Mouse (Mus musculus): Measurements from ENCODE around the gene Sprr2e. TPM values are rescaled to one million over a fixed set of nuclear protein-coding genes. Genes with fewer than 3 reads are reported as not detected.

Sprr2e gene
- polyA plus RNA-seq (2012), result not detected in 2 replicates

GRCm38 (mm10) chr3:92351843-92352242, at the start of gene Sprr2e:
Sprr2e (plus strand) TSS chr3:92352143.

GRCm38 (mm10) chr3:92316320-92316719, 35.6 kb upstream of the Sprr2e start, which contains the start of gene Sprr2b:
Sprr2b (plus strand) TSS chr3:92316620.

GRCm38 (mm10) chr3:92338840-92339239, 13.1 kb upstream of the Sprr2e start, which contains the start of gene Sprr2d:
Sprr2d (plus strand) TSS chr3:92339140.

GRCm38 (mm10) chr3:92364887-92365286, 12.9 kb downstream of the Sprr2e start, which contains the start of gene Sprr2f:
Sprr2f (plus strand) TSS chr3:92365187.

GRCm38 (mm10) chr3:92385385-92385784, 33.4 kb downstream of the Sprr2e start, which contains the start of gene Sprr2h:
Sprr2h (plus strand) TSS chr3:92385685.

Other genes with a start within 250 kb of the Sprr2e start
- not detected in 2 replicates for gene Prr9, start 228.2 kb upstream of the Sprr2e start, polyA plus RNA-seq (2012)
- gene Lelp1, start 209.4 kb upstream of the Sprr2e start, polyA plus RNA-seq (2012), result not detected in 2 replicates
- not detected in 2 replicates for gene Sprr2a1, start 136.3 kb upstream of the Sprr2e start, polyA plus RNA-seq (2012)
- gene Sprr2a2, start 136.2 kb upstream of the Sprr2e start, polyA plus RNA-seq (2012), result not detected in 2 replicates
- gene Sprr2a3, start 66.7 kb upstream of the Sprr2e start, polyA plus RNA-seq (2012), result not detected in 2 replicates
- gene Sprr2b, start 35.5 kb upstream of the Sprr2e start, polyA plus RNA-seq (2012), result not detected in 2 replicates
- not detected in 2 replicates for gene Sprr2d, start 13.0 kb upstream of the Sprr2e start, polyA plus RNA-seq (2012)
- not detected in 2 replicates for gene Sprr2f, start 13.0 kb downstream of the Sprr2e start, polyA plus RNA-seq (2012)
- not detected in 2 replicates for gene Sprr2h, start 33.5 kb downstream of the Sprr2e start, polyA plus RNA-seq (2012)
- not detected in 2 replicates for gene Sprr2i, start 55.8 kb downstream of the Sprr2e start, polyA plus RNA-seq (2012)
- gene Sprr2j-ps, start 65.9 kb downstream of the Sprr2e start, polyA plus RNA-seq (2012), result not detected in 2 replicates
- 8.9 and 10.1 TPM in 2 replicates for gene Gm9774, start 77.3 kb downstream of the Sprr2e start, polyA plus RNA-seq (2012)
- not detected in 2 replicates for gene Sprr2k, start 80.4 kb downstream of the Sprr2e start, polyA plus RNA-seq (2012)
- not detected in 2 replicates for gene Sprr1b, start 86.6 kb downstream of the Sprr2e start, polyA plus RNA-seq (2012)
- not detected in 2 replicates for gene Sprr3, start 106.6 kb downstream of the Sprr2e start, polyA plus RNA-seq (2012)
- gene Sprr1a, start 133.8 kb downstream of the Sprr2e start, polyA plus RNA-seq (2012), result 0.12 TPM in 1 of 2 replicates, not detected in the other
- not detected in 2 replicates for gene Sprr4, start 148.3 kb downstream of the Sprr2e start, polyA plus RNA-seq (2012)
- gene 2310046K23Rik, start 182.4 kb downstream of the Sprr2e start, polyA plus RNA-seq (2012), result not detected in 2 replicates
- gene Ivl, start 221.6 kb downstream of the Sprr2e start, polyA plus RNA-seq (2012), result 0.04 TPM in 1 of 2 replicates, not detected in the other
- 0.07 TPM in 1 of 2 replicates, not detected in the other for gene Smcp, start 236.9 kb downstream of the Sprr2e start, polyA plus RNA-seq (2012)

Measured in megakaryocyte-erythroid progenitor cell, adult 5 weeks (primary cell).